Mouse (Mus musculus) small intestine, adult 2 months (tissue): ENCODE measurements around the gene Ap2a2. TPM values are rescaled to one million over a fixed set of nuclear protein-coding genes. Genes with fewer than 3 reads are reported as not detected.

Source experiments
- H3K27ac ChIP-seq: fragments of 200-500 bp; 2 replicates; pipeline ENCODE4 v1.5.1; 2012; ENCODE audit warnings: low read depth, low read length, control low read depth, inconsistent platforms; ENCODE audit not compliant: insufficient read depth
- H3K27me3 ChIP-seq: fragments of 200-500 bp; 2 replicates; pipeline ENCODE4 v1.6.1; 2012; ENCODE audit warnings: mild to moderate bottlenecking, moderate library complexity, low read length, inconsistent platforms; ENCODE audit not compliant: control insufficient read depth, insufficient read depth
- H3K36me3 ChIP-seq: fragments of 200-500 bp; 2 replicates; pipeline ENCODE4 v1.6.1; 2012; ENCODE audit warnings: mild to moderate bottlenecking, low read length, control low read depth, inconsistent platforms; ENCODE audit not compliant: control insufficient read depth, insufficient read depth
- H3K4me1 ChIP-seq: fragments of 200-500 bp; 2 replicates; pipeline ENCODE4 v1.6.1; 2012; ENCODE audit warnings: low read length, inconsistent platforms, mixed read lengths; ENCODE audit not compliant: control insufficient read depth, insufficient read depth, insufficient read length
- H3K4me3 ChIP-seq: fragments of 200-500 bp; 2 replicates; pipeline ENCODE4 v1.5.1; 2012; ENCODE audit warnings: low read depth, mild to moderate bottlenecking, control low read depth, inconsistent platforms, low read length, moderate library complexity
- CTCF ChIP-seq: fragments of 200-500 bp; IDR thresholded peaks from 2 replicates; pipeline ENCODE4 v1.5.1; 2012; ENCODE audit warnings: low read depth, mild to moderate bottlenecking, control low read depth, inconsistent platforms, low read length, moderate library complexity, mixed read lengths; ENCODE audit not compliant: insufficient replicate concordance, insufficient read length; ENCODE audit errors: extremely low read depth
- POLR2A ChIP-seq: fragments of 200-500 bp; IDR thresholded peaks from 2 replicates; pipeline ENCODE4 v1.6.1; 2012; ENCODE audit warnings: low read depth, mild to moderate bottlenecking, control low read depth, inconsistent platforms, low read length, moderate library complexity
- WGBS: fragments of 180-500 bp; shearing (Covaris S2); methylation state at CpG from one replicate; pipeline ENCODE4 v1.1.7; 2018; 5-methylcytosine and 5-hydroxymethylcytosine counted together
- polyA plus RNA-seq: library from polyadenylated mRNA; depleted of rRNA; stranded (reverse); fragments of >200 nt; gene quantifications from 2 replicates; pipeline ENCODE4 v1.2.3, GENCODE M21; 2012

Ap2a2 gene
- polyA plus RNA-seq, 1 experiment: 109 TPM

GRCm38 (mm10) chr7:141569916-141570315, 7.9 kb downstream of the Ap2a2 start:
- no peak for TF ChIP-seq POLR2A
- TF ChIP-seq CTCF: no peak
- H3K27ac ChIP-seq: 0 out of 2 replicates have a peak overlapping the region, but pooled peaks have one; percentile 13
- WGBS: 67% methylated on average over 3 of the region's 3 CpGs

DNA sequence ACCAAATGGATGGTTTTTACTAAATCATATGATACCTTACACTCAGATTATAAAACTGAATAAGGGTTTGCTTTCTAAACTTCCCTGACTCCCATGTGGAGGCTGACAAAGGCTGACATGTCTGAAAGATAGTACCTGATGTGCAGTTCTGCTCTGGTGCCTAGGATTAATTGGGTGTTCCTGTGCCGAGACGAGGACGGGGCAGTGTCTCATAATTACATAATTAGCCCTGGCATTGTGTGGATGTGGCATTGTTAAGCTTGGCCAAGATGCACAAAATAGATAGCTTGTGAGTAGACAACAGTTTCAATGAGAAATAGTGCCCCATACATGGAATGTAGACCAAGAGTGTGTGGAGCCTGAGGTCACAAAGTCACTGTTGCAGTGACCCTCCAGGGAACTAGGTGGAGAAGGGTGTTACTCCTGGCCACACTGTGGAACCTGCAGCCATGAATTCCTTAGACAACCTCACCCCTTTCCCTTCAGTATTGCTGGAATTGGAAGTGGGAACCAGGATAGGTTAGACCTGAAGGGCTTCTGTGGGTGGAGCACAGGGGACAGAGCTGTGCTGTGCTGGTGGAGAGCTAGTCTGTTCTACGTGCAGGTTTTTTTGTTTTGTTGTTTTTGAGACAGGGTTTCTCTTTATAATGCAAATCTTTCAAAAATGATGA, 8.8 kb downstream of the Ap2a2 start:
- Histone ChIP-seq H3K27me3 (no peaks in the 10 kb centered on the region), H3K4me1 (peaks cover 12% of the 10 kb centered on the region; the same call in 1 of the 2 replicates), H3K4me3 (no peak overlapping the region), H3K27ac (no peak overlapping the region), H3K36me3 (0 out of 2 replicates have a peak, but pooled peaks cover 1% of the 10 kb centered on the region)
- WGBS: 72% methylated on average over 4 of the region's 4 CpGs
- no peak for TF ChIP-seq POLR2A
- no peak for TF ChIP-seq CTCF

More at GRCm38 (mm10) chr7:141569916-141570315, 7.9 kb downstream of the Ap2a2 start:
- Histone ChIP-seq H3K4me3 (no peak overlapping the region), H3K27me3 (no peaks in the 10 kb centered on the region), H3K36me3 (peaks cover 1% of the 10 kb centered on the region; the same call in 1 of the 2 replicates), H3K4me1 (peaks cover 12% of the 10 kb centered on the region; the same call in 1 of the 2 replicates)

DNA sequence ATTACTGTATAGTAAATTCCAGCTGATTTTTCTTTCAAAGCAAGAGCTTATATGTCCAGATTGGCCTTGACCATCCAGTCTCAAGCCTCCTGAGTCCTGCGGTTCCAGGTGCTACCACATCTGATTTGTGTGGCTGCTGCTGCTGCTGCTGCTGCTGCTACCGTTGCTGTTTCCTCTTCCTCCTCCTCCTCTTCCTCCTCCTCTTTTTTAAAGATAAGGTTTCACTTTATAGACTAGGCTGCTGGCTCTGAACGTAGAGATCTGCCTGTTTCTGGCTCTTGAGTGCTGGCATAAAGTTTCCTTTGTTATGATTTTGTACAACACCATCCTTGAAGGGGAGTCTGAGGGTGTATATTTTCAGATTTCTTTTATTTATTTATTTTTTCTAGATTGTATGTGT, 12.1 kb downstream of the Ap2a2 start:
- 12% methylated on average over 3 of the region's 3 CpGs for WGBS
- Histone ChIP-seq H3K4me3 (no peak overlapping the region), H3K4me1 (peaks cover 28% of the 10 kb centered on the region; the same call in 1 of the 2 replicates), H3K27me3 (no peaks in the 10 kb centered on the region), H3K27ac (no peak overlapping the region), H3K36me3 (0 out of 2 replicates have a peak, but pooled peaks cover 1% of the 10 kb centered on the region)
- no peak for TF ChIP-seq CTCF
- TF ChIP-seq POLR2A: no peak

GRCm38 (mm10) chr7:141575481-141575880, 13.5 kb downstream of the Ap2a2 start:
- WGBS: 62% methylated on average over 3 of the region's 3 CpGs

DNA sequence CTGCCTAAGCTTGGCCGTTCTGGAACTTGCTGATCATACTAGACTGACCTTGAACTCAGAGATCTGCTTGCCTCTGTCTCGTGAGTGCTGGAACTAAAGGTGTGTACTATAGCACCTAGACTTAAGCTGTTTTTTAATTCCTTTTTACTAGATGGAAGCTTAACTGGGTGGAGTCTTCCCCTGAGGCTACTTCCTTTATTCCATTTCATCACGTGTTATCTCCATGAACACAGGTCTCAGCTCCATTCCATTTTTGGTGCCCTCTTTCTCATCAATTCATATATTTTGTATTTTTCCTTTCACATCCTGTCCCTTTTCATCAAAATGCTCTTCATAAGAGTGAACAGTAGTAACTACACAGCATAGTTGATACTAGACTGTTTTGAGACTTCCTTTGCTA, 15.8 kb downstream of the Ap2a2 start:
- Histone ChIP-seq H3K36me3 (no peaks in the 10 kb centered on the region), H3K27me3 (no peaks in the 10 kb centered on the region), H3K27ac (no peak overlapping the region; the same call in 1 of the 2 replicates), H3K4me1 (peaks cover 45% of the 10 kb centered on the region), H3K4me3 (no peak overlapping the region)
- no peak for TF ChIP-seq POLR2A
- TF ChIP-seq CTCF: no peak
- WGBS: 40% methylated on average over 3 of the region's 3 CpGs

More at GRCm38 (mm10) chr7:141575481-141575880, 13.5 kb downstream of the Ap2a2 start:
- H3K4me3 ChIP-seq: no peak overlapping the region
- no peak overlapping the region for H3K27ac ChIP-seq
- TF ChIP-seq POLR2A (no peak), CTCF (no peak)
- H3K4me1 ChIP-seq: peaks cover 28% of the 10 kb centered on the region; the same call in 1 of the 2 replicates
- no peaks in the 10 kb centered on the region for H3K27me3 ChIP-seq
- 0 out of 2 replicates have a peak, but pooled peaks cover 1% of the 10 kb centered on the region for H3K36me3 ChIP-seq

- Histone ChIP-seq H3K27ac (no peak overlapping the region), H3K4me3 (no peak overlapping the region), H3K36me3 (no peaks in the 10 kb centered on the region), H3K27me3 (no peaks in the 10 kb centered on the region), H3K4me1 (peaks cover 49% of the 10 kb centered on the region)
- TF ChIP-seq POLR2A (no peak), CTCF (no peak)
- 93% methylated on average over 1 of the region's 1 CpGs for WGBS
Measured at GRCm38 (mm10) chr7:141578511-141578910, 16.5 kb downstream of the Ap2a2 start.

GRCm38 (mm10) chr7:141578943-141579342, 17.0 kb downstream of the Ap2a2 start:
- no peak for TF ChIP-seq CTCF
- TF ChIP-seq POLR2A: no peak
- H3K27me3 ChIP-seq: no peaks in the 10 kb centered on the region
- no peak overlapping the region for H3K27ac ChIP-seq
- no peak overlapping the region for H3K4me3 ChIP-seq
- peaks cover 52% of the 10 kb centered on the region for H3K4me1 ChIP-seq
- no peaks in the 10 kb centered on the region for H3K36me3 ChIP-seq
- WGBS: 54% methylated on average over 2 of the region's 2 CpGs

DNA sequence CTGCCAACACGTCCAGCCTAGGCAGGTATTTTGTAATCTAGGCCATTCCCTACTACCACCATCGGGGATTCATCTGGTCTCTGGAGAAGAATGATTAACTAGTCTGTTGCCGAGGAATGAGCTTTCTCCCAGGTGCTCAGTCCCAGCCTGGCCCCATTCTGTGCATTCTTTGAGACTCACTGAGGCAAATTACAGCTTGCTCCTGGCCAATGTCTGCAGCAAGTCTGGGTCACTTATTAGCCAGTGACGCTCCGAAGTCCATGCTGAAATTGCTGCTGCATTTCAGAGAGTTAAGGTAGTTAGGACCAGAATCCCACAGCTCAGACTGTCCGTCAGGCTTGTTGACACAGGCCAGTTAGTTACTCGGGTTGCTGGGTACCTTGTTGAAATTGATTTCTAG, 19.4 kb downstream of the Ap2a2 start:
- Histone ChIP-seq H3K27me3 (no peaks in the 10 kb centered on the region), H3K4me1 (peaks cover 50% of the 10 kb centered on the region), H3K36me3 (0 out of 2 replicates have a peak, but pooled peaks cover 1% of the 10 kb centered on the region), H3K4me3 (no peak overlapping the region), H3K27ac (peak overlapping the region; percentile 65)
- TF ChIP-seq POLR2A (no peak), CTCF (no peak)
- 27% methylated on average over 7 of the region's 7 CpGs for WGBS
